Mouse (Mus musculus) heart, postnatal 14 days (tissue): Measurements from ENCODE around the gene Ak6. TPM values are rescaled to one million over a fixed set of nuclear protein-coding genes. Genes with fewer than 3 reads are reported as not detected.

Experiments
- DNase-seq, 2 experiments: peaks; one replicate each; pipeline ENCODE4 v3.0.0; 2021 to 2022
- intact Hi-C: fragments of 180-260 bp; cut with DNase I; formaldehyde crosslinking; loops from one replicate; pipeline ENCODE4 v1.15.1; 2025
- total RNA-seq, 2 experiments: library from RNA; stranded (reverse); gene quantifications; 2 replicates each; pipeline ENCODE4 v1.2.3; 2021

Gene Ak6
- total RNA-seq, 2 experiments from 2014 or later, result 56.0 to 63.2 TPM

GRCm38 (mm10) chr13:100658091-100658490 lies 7.3 kb downstream of the Ak6 start:
- no peak for DNase-seq
- intact Hi-C loops, result no loop called here

GRCm38 (mm10) chr13:100659864-100660456 lies 9.2 kb downstream of the Ak6 start:
- intact Hi-C loops, result no loop called here
- peak; percentile 64 to 73 for DNase-seq

GRCm38 (mm10) chr13:100669291-100670022 lies 18.7 kb downstream of the Ak6 start, which contains the start of gene Ccdc125:
Ccdc125 (plus strand) TSS chr13:100669717.
- DNase-seq, result peak; percentile 23 to 34
- intact Hi-C loops, result no loop called here

GRCm38 (mm10) chr13:100670181-100670741 lies 19.5 kb downstream of the Ak6 start:
- no peak for DNase-seq
- intact Hi-C loops, result no loop called here

GRCm38 (mm10) chr13:100675936-100676635 lies 25.3 kb downstream of the Ak6 start:
- intact Hi-C loops, result no loop called here

GRCm38 (mm10) chr13:100681615-100682014 lies 30.8 kb downstream of the Ak6 start:
- no peak for DNase-seq
- intact Hi-C loops, result no loop called here

More at GRCm38 (mm10) chr13:100675936-100676635, 25.3 kb downstream of the Ak6 start:
- DNase-seq, result no peak

GRCm38 (mm10) chr13:100682837-100683236 lies 32.1 kb downstream of the Ak6 start:
- intact Hi-C loops, result no loop called here

GRCm38 (mm10) chr13:100684355-100684754 lies 33.6 kb downstream of the Ak6 start:
- no peak for DNase-seq
- intact Hi-C loops, result no loop called here

More at GRCm38 (mm10) chr13:100682837-100683236, 32.1 kb downstream of the Ak6 start:
- no peak for DNase-seq

- intact Hi-C loops, result no loop called here
- no peak for DNase-seq
Measured at GRCm38 (mm10) chr13:100687513-100687912, 36.7 kb downstream of the Ak6 start.

- no peak for DNase-seq
- intact Hi-C loops, result no loop called here
Measured at GRCm38 (mm10) chr13:100697541-100697940, 46.8 kb downstream of the Ak6 start.

GRCm38 (mm10) chr13:100698866-100699265 lies 48.1 kb downstream of the Ak6 start:
- no peak for DNase-seq
- intact Hi-C loops, result no loop called here

- intact Hi-C loops, result no loop called here
Measured at GRCm38 (mm10) chr13:100703468-100703867, 52.7 kb downstream of the Ak6 start.

GRCm38 (mm10) chr13:100706206-100706605 lies 55.4 kb downstream of the Ak6 start:
- intact Hi-C loops, result no loop called here
- no peak for DNase-seq

More at GRCm38 (mm10) chr13:100703468-100703867, 52.7 kb downstream of the Ak6 start:
- DNase-seq, result no peak

- no peak for DNase-seq
- intact Hi-C loops, result no loop called here
Measured at GRCm38 (mm10) chr13:100715467-100715866, 64.7 kb downstream of the Ak6 start.

Other genes starting within 250 kb of the Ak6 start
- gene Naip1, start 198.1 kb upstream of the Ak6 start, total RNA-seq, result under 1 TPM; 0.07 to 0.15 TPM
- gene Gtf2h2, start 158.4 kb upstream of the Ak6 start, total RNA-seq, result 10 to 100 TPM; 21.1 to 25.1 TPM
- 1 to 10 TPM in 1 of 2 experiments, under 1 TPM in 1; 0.51 to 1.1 TPM for gene Ocln, start 98.3 kb upstream of the Ak6 start, total RNA-seq
- under 1 TPM; 0.29 to 0.50 TPM for gene Marveld2, start 34.0 kb upstream of the Ak6 start, total RNA-seq
- gene Rad17, start 72 bp downstream of the Ak6 start, total RNA-seq, result 10 to 100 TPM; 16.0 to 17.3 TPM
- 10 to 100 TPM in 1 of 2 experiments, 1 to 10 TPM in 1; 8.9 to 11.4 TPM for gene Taf9, start 600 bp downstream of the Ak6 start, total RNA-seq
- under 1 TPM; 0.66 to 0.96 TPM for gene Ccdc125, start 18.7 kb downstream of the Ak6 start, total RNA-seq
- gene Cdk7, start 80.0 kb downstream of the Ak6 start, total RNA-seq, result 10 to 100 TPM; 24.1 to 24.9 TPM
- gene Mrps36, start 93.7 kb downstream of the Ak6 start, total RNA-seq, result 100 to 1,000 TPM; 173 to 179 TPM
- gene Cenph, start 124.9 kb downstream of the Ak6 start, total RNA-seq, result under 1 TPM; 0.36 to 0.80 TPM
- gene Ccnb1, start 135.6 kb downstream of the Ak6 start, total RNA-seq, result 10 to 100 TPM in 1 of 2 experiments, 1 to 10 TPM in 1; 4.7 to 13.4 TPM
- 10 to 100 TPM; 23.6 to 24.8 TPM for gene Slc30a5, start 182.4 kb downstream of the Ak6 start, total RNA-seq